Mouse (Mus musculus) embryonic facial prominence, embryonic 12.5 days (tissue): ENCODE measurements around the gene Alox12b. TPM values are rescaled to one million over a fixed set of nuclear protein-coding genes. Genes with fewer than 3 reads are reported as not detected.

ENCODE experiments used
- ATAC-seq: fragments of 200-750 bp; cut with Nextera tagmentation; 2 replicates; pipeline ENCODE4 v1.8.0; 2017; ENCODE audit not compliant: insufficient number of reproducible peaks, insufficient read depth, low FRiP score, low TSS enrichment
- H3K27ac ChIP-seq: fragments of 300-500 bp; sonication (generic); 2 replicates; pipeline ENCODE4 v1.5.1; 2016; ENCODE audit warnings: mild to moderate bottlenecking
- H3K27me3 ChIP-seq: fragments of 300-500 bp; sonication (generic); 2 replicates; pipeline ENCODE4 v1.6.1; 2016; ENCODE audit warnings: mild to moderate bottlenecking, moderate library complexity
- H3K36me3 ChIP-seq: fragments of 300-500 bp; sonication (generic); 2 replicates; pipeline ENCODE4 v1.6.1; 2016; ENCODE audit warnings: mild to moderate bottlenecking
- H3K4me1 ChIP-seq: fragments of 300-500 bp; sonication (generic); 2 replicates; pipeline ENCODE4 v1.6.1; 2016
- H3K4me2 ChIP-seq: fragments of 300-500 bp; sonication (generic); replicated peaks from 2 replicates; pipeline ENCODE4 v1.6.1; 2016; ENCODE audit warnings: mild to moderate bottlenecking, moderate library complexity
- H3K4me3 ChIP-seq: fragments of 300-500 bp; sonication (generic); 2 replicates; pipeline ENCODE4 v1.5.1; 2016; ENCODE audit warnings: mild to moderate bottlenecking
- H3K9ac ChIP-seq: fragments of 300-500 bp; sonication (generic); 2 replicates; pipeline ENCODE4 v1.6.1; 2016; ENCODE audit warnings: mild to moderate bottlenecking, moderate library complexity
- H3K9me3 ChIP-seq: fragments of 300-500 bp; sonication (generic); 2 replicates; pipeline ENCODE4 v1.6.1; 2016; ENCODE audit warnings: mild to moderate bottlenecking, moderate library complexity
- WGBS: fragments of 180-500 bp; shearing (Covaris S2); methylation state at CpG from one replicate; pipeline ENCODE4 v1.1.7; 2016; 5-methylcytosine and 5-hydroxymethylcytosine counted together
- polyA plus RNA-seq: library from polyadenylated mRNA; unstranded; fragments of >200 nt; fragmentation: Nextera tagmentation; extraction: Ambion mirVana; gene quantifications from 2 replicates; pipeline ENCODE4 v1.2.1, GENCODE M21; 2016

Alox12b gene
- polyA plus RNA-seq, 1 experiment from 2014 or later: 0.19 TPM

DNA sequence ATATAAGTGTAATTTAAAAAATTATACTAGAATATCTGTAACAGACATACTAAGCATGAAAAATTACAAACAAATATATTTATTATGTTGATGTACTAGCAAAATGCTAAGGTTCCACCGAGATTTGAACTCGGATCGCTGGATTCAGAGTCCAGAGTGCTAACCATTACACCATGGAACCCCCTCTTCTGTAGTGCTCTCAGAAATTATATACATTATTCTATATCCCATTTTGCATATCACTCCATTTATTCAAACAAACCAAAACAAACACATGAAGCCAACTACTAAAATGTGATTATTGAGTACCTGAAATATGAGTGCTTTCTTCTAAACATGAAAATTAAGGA is 32.3 kb upstream of the Alox12b start:
- H3K27me3 ChIP-seq: no peaks in the 10 kb centered on the region

DNA sequence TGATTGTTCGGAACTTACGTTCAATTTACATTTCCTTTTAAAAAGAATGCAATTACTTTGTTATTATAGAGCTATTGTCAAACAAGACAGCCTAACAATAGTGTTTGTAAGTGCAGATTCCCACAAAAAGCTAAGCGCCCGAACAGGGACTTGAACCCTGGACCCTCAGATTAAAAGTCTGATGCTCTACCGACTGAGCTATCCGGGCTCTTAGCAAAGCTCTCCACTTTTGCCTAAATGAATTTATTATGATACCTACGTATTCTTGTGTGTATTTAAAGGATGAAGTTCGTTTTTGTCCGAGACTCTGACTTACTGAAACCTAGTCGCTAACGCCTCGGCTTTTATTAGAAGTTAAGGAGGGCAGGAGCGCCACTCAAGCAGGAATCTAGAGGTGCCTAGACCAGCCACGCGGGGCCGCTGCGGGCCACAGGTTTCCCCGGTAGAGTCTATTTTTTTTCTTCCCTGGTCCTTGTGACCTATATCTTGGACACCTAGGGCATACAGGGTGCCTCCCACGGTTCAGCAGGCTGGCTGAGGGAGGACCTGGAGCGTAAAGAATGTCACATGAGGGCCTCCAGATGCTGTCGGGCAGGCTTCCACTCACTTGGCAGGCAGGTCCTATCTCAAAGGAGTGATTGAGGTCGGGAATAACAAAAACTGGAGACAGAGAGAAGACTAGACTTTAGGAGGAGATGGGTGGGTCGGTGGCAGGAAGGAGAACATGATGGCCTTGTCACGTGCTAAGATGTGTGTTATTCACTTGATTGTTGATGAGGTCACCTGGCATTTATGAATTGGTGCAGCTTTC is 31.5 kb upstream of the Alox12b start:
- Histone ChIP-seq H3K9me3 (no peaks in the 10 kb centered on the region), H3K4me3 (peak overlapping the region; percentile 52), H3K27me3 (no peaks in the 10 kb centered on the region), H3K27ac (peak overlapping the region; percentile 76), H3K4me1 (peaks cover 21% of the 10 kb centered on the region), H3K4me2 (peak overlapping the region; percentile 86), H3K36me3 (no peaks in the 10 kb centered on the region), H3K9ac (peak overlapping the region; percentile 39)
- ATAC-seq: no peak
- WGBS: under 1% methylated on average over 24 of the region's 24 CpGs

More for the DNA sequence above, 32.3 kb upstream of the Alox12b start:
- H3K4me1 ChIP-seq: peaks cover 29% of the 10 kb centered on the region
- H3K9me3 ChIP-seq: no peaks in the 10 kb centered on the region
- peak overlapping the region; percentile 88; the same call in 1 of the 2 replicates for H3K4me2 ChIP-seq
- no peak overlapping the region for H3K27ac ChIP-seq
- H3K4me3 ChIP-seq: peak overlapping the region; percentile 77
- no peak overlapping the region for H3K9ac ChIP-seq
- under 1% methylated on average over 3 of the region's 3 CpGs for WGBS
- no peaks in the 10 kb centered on the region for H3K36me3 ChIP-seq
- no peak for ATAC-seq

DNA sequence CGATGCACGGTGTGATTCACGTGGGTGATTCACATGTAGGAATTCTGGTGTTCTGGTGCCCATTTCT is 31.1 kb upstream of the Alox12b start, which contains the start of gene Aloxe3:
TSS of gene Aloxe3 (plus strand) at position 45 of the 67 bp plus-strand sequence.
- peak within 1 kb of the TSS; percentile 76 for H3K27ac ChIP-seq

DNA sequence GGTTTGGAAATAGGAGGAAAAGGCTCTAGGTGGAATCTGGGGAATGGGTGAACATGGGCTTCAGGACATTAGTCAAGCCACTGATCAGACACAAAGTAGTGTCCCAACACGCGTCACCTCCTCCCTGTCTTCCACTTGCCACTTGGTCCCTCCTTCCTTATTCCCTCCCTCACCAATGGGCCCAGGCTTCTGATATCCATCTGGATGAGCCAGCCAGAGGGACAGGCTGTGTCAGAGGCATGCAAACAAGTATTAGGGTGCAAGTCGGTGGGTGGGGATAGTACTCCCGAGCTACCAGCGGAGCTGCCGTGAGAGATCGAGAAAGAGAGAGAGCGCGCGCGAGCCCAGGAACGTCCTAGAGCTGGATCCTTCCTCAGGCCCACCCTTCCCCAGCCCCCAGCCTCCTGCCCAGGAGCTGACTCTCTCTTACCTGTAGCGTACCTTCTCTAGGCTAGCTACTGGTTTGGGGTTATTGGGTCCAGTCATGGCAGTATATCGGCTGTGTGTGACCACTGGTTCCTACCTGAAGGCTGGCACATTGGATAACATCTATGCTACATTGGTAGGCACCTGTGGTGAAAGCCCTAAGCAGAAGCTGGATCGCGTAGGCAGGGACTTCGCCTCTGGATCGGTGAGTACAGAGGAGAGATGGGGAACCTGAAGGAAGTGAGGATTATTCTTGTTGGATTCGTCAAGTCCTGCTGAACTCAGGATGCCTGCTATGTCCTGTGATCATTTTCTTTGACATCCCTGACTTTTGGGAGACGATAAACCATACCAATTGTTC is 30.7 kb upstream of the Alox12b start:
- H3K27ac ChIP-seq: peak overlapping the region; percentile 76; the same call in 1 of the 2 replicates
- ATAC-seq: no peak
- no peaks in the 10 kb centered on the region for H3K27me3 ChIP-seq
- H3K36me3 ChIP-seq: no peaks in the 10 kb centered on the region
- H3K4me1 ChIP-seq: peaks cover 14% of the 10 kb centered on the region
- H3K4me3 ChIP-seq: peak overlapping the region; percentile 52
- peak overlapping the region; percentile 86 for H3K4me2 ChIP-seq
- no peaks in the 10 kb centered on the region for H3K9me3 ChIP-seq
- 12% methylated on average over 20 of the region's 20 CpGs for WGBS
- H3K9ac ChIP-seq: peak overlapping the region; percentile 39

More for the DNA sequence above, 31.1 kb upstream of the Alox12b start, which contains the start of gene Aloxe3:
- Histone ChIP-seq H3K9ac (peak within 1 kb of the TSS; percentile 39), H3K9me3 (no peaks in the 10 kb centered on the region), H3K4me2 (peak within 1 kb of the TSS; percentile 86), H3K4me3 (peak within 1 kb of the TSS; percentile 52), H3K27me3 (no peaks in the 10 kb centered on the region), H3K36me3 (no peaks in the 10 kb centered on the region), H3K4me1 (peaks cover 19% of the 10 kb centered on the region)
- no peak for ATAC-seq
- WGBS: 2% methylated on average over 3 of the region's 3 CpGs

DNA sequence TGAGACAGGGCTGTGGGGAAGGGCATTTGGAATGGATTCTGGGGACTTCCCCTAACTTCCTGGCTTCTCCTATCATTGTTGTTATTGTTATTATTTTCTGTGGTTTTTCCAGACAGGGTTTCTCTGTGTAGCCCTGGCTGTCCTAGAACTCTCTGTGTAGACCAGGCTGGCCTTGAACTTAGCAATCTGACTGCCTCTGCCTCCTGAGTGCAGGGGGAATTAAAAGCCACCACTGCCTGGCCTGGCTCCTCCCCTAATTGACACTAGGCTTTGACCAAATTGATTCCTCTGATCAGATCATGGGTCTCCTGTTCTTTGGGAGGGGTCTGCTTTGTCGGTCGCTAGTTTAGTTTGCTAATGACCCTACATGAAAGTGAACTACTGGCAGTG is 30.1 kb upstream of the Alox12b start:
- no peaks in the 10 kb centered on the region for H3K9me3 ChIP-seq
- H3K9ac ChIP-seq: peak overlapping the region; percentile 39; the same call in 1 of the 2 replicates
- ATAC-seq: no peak
- H3K4me2 ChIP-seq: peak overlapping the region; percentile 86
- no peak overlapping the region for H3K27ac ChIP-seq
- H3K27me3 ChIP-seq: 0 out of 2 replicates have a peak, but pooled peaks cover 1% of the 10 kb centered on the region
- no peaks in the 10 kb centered on the region for H3K36me3 ChIP-seq
- WGBS: 46% methylated on average over 2 of the region's 2 CpGs
- peak overlapping the region; percentile 52 for H3K4me3 ChIP-seq
- peaks cover 10% of the 10 kb centered on the region for H3K4me1 ChIP-seq

DNA sequence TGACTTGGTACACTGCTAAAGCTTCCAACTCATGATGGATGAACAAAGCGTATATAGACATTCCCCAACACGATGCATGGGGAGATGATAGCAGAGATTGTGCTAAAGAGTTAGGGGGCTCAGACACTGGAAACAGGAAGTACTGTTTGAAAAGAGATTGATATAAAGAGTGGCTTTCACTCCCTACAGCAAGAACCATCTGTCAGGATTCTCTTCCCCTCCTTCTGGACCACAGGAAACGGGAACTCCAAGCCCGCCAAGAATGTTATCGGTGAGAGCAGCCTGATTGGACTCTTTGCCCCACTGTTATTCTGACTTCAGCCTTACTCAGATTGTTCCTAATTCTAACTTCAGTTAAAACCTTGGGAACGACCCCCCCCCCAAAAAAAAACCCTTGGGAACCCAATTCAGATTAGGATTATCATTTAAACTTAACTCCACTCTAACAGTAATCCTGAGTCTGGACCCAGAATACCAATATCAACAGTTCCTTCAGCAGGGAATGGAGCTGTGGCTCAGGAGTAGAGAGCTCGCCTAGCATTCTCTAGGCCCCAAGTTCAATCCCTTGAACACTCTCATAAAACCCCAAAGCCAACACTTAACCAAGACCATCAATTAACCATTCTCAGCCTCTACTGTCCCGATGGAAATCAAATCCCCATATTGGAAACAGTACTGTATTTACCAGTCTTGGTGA is 28.2 kb upstream of the Alox12b start:
- Histone ChIP-seq H3K36me3 (no peaks in the 10 kb centered on the region), H3K4me1 (peaks cover 10% of the 10 kb centered on the region), H3K9me3 (no peaks in the 10 kb centered on the region), H3K27me3 (0 out of 2 replicates have a peak, but pooled peaks cover 10% of the 10 kb centered on the region), H3K4me2 (no peak overlapping the region), H3K27ac (no peak overlapping the region), H3K9ac (no peak overlapping the region), H3K4me3 (no peak overlapping the region)
- WGBS: 72% methylated on average over 8 of the region's 8 CpGs
- no peak for ATAC-seq

DNA sequence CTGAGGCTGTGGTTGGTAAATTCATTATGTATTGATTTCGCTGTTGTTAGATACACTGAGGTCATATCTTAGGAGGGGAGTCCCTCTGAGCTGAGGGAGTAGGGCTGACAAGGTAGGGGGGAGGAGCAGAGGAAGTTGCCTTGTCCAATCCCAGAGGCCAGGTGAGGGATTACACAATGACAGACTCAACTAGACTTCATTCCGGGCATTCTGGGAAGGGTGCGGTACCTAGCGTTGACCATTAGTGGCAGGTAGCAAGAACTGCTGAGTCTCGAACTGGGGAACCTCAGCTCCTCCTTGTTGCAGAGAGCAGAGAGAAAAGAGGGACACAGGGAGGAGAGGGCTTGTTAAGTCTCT is 23.2 kb upstream of the Alox12b start:
- Histone ChIP-seq H3K27me3 (0 out of 2 replicates have a peak, but pooled peaks cover 12% of the 10 kb centered on the region), H3K36me3 (no peaks in the 10 kb centered on the region), H3K27ac (no peak overlapping the region), H3K4me2 (peak overlapping the region; percentile 81), H3K9me3 (no peaks in the 10 kb centered on the region), H3K4me1 (no peaks in the 10 kb centered on the region), H3K4me3 (peak overlapping the region; percentile 47), H3K9ac (peak overlapping the region; percentile 43; the same call in 1 of the 2 replicates)
- WGBS: 16% methylated on average over 5 of the region's 5 CpGs
- ATAC-seq: no peak

DNA sequence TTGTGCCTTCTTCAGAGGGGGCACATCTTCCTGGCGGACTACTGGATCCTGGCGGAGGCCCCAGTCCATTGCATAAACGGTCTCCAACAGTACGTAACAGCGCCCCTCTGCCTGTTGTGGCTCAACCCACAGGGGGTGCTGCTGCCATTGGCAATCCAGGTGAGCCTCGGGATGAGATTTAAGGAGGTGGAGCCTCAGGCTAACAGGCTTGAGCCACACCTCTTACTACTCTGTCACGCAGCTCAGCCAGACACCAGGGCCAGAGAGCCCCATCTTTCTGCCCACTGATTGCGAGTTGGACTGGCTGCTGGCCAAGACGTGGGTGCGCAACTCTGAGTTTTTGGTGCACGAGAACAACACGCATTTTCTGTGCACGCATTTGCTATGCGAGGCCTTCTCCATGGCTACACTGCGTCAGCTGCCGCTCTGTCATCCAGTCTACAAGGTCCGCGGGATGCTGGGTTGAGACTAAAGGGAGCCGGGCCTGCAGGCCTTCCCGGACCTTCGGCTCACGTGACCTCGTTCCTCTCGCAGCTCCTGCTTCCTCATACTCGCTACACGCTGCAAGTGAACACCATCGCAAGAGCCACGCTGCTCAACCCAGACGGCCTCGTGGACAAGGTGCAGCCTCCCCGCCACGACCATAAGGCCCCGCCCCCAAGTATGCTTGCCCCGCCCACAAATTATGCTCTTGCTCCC is 22.7 kb upstream of the Alox12b start:
- Histone ChIP-seq H3K4me1 (no peaks in the 10 kb centered on the region), H3K36me3 (no peaks in the 10 kb centered on the region), H3K4me2 (peak overlapping the region; percentile 81), H3K4me3 (peak overlapping the region; percentile 47), H3K9me3 (no peaks in the 10 kb centered on the region), H3K27ac (no peak overlapping the region), H3K9ac (peak overlapping the region; percentile 43), H3K27me3 (0 out of 2 replicates have a peak, but pooled peaks cover 12% of the 10 kb centered on the region)
- ATAC-seq: peak; percentile 73
- 1% methylated on average over 34 of the region's 34 CpGs for WGBS

DNA sequence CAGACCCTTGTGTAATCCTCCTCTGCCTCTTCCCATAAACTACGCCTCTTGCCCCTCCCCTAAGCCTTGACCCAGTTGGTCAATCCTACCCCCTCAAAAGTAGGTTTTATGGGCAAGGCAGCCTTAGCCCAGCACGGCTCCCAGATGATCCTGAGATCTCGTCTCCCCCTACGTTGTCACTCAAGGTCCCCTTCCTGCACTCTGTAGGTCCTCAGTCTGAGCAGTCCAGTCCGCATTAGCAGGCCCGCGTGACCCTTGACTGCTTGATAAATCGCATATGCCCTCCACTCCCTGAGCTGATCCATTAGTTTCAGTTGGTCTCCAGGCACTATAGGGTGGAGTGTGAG is 22.2 kb upstream of the Alox12b start:
- Histone ChIP-seq H3K4me1 (no peaks in the 10 kb centered on the region), H3K36me3 (no peaks in the 10 kb centered on the region), H3K4me2 (peak overlapping the region; percentile 81), H3K27me3 (0 out of 2 replicates have a peak, but pooled peaks cover 12% of the 10 kb centered on the region), H3K9me3 (no peaks in the 10 kb centered on the region), H3K9ac (0 out of 2 replicates have a peak overlapping the region, but pooled peaks have one; percentile 43), H3K27ac (no peak overlapping the region), H3K4me3 (peak overlapping the region; percentile 47)
- WGBS: 24% methylated on average over 8 of the region's 8 CpGs
- ATAC-seq: peak; percentile 22; the same call in 1 of the 2 replicates

DNA sequence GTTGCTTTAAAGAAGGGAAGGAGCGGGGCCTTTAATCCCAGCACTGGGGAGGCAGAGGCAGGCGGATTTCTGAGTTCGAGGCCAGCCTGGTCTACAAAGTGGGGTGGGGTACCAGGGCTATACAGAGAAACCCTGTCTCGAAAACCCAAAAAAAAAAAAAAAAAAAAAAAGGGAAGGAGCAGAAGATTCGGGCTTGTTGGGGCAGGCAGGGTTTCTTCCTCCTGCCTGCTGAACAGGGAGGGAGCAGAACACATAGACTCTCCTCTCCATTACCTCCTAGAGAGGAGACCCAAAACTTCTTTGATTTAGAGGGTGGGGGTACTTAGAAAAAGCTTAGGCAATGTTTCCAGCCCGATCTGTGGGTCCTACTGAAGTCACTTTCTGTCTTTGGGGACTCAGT is 21.4 kb upstream of the Alox12b start:
- Histone ChIP-seq H3K9ac (no peak overlapping the region), H3K4me3 (no peak overlapping the region), H3K27ac (no peak overlapping the region), H3K9me3 (no peaks in the 10 kb centered on the region), H3K4me2 (no peak overlapping the region), H3K4me1 (no peaks in the 10 kb centered on the region), H3K36me3 (no peaks in the 10 kb centered on the region), H3K27me3 (0 out of 2 replicates have a peak, but pooled peaks cover 12% of the 10 kb centered on the region)
- no peak for ATAC-seq
- WGBS: 93% methylated on average over 5 of the region's 6 CpGs

DNA sequence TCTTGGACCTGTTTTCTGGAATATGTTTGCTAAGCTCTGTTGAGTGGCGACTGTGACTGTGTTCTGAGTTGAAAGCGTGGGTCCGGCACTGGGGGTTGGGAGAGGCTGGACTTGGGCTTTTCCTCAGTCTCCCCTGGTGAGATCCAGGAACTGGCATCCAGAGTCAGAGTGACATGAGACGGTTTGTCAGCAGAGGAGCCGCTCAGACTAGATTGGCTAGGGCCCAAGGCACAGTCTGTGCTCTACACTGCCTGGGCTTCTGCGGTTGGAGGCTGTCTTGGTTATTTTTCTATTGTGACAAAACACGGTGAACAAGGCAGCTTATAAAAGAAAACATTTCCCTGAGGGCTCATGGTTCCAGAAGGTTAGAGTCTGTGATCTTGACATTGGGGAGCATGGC is 9.2 kb upstream of the Alox12b start:
- H3K36me3 ChIP-seq: no peaks in the 10 kb centered on the region
- no peak overlapping the region for H3K4me2 ChIP-seq
- no peak for ATAC-seq
- H3K9me3 ChIP-seq: no peaks in the 10 kb centered on the region
- 73% methylated on average over 7 of the region's 7 CpGs for WGBS
- no peak overlapping the region for H3K4me3 ChIP-seq
- H3K4me1 ChIP-seq: 0 out of 2 replicates have a peak, but pooled peaks cover 3% of the 10 kb centered on the region
- no peaks in the 10 kb centered on the region for H3K27me3 ChIP-seq
- H3K9ac ChIP-seq: no peak overlapping the region
- no peak overlapping the region for H3K27ac ChIP-seq
